Mouse (Mus musculus): Measurements from ENCODE around the gene Nusap1.

GRCm38 (mm10) chr2:119675831-119676230 lies 57.7 kb downstream of the Nusap1 start:
- TF ChIP-seq CTCF (IDR thresholded peaks at IDR 0.05; ENCODE audit: low read depth), result no peak
- no peak for TF ChIP-seq EP300 (IDR thresholded peaks at IDR 0.05; ENCODE audit: low read depth)
